Mouse (Mus musculus) c-Kit-positive CD71-negative TER-119-negative erythroid progenitor cells, embryonic 14.5 days (primary cell): ENCODE results near the gene Gpr19.
A peak's percentile ranks its signal among the peaks of the same experiment; 100 is the strongest.

Experiments
- DNase-seq: peaks from one replicate; pipeline ENCODE4 v3.0.0-alpha.2; 2013; ENCODE audit warnings: low read depth

Gene Gpr19

GRCm38 (mm10) chr6:134887008-134887407 is 11.4 kb downstream of the Gpr19 start:
- no peak for DNase-seq

DNA sequence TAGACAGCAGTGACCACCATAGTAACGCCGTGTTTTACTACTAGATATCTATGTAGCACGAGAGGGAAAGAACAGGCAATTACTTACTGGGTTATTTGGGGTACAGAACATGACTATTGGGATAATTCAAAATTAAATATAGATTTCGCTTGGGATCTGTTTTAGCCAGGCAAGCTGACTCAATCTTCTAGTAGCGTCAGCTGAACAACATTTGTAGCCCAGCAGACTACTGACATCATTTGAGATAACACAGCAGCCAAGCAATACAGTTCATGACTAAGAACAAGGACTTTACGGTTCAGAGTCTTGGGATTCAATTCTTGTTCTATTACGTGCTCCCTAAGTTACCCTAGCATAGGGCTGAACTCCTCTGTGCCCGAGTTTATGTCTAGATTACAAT is 11.9 kb downstream of the Gpr19 start:
- no peak for DNase-seq

DNA sequence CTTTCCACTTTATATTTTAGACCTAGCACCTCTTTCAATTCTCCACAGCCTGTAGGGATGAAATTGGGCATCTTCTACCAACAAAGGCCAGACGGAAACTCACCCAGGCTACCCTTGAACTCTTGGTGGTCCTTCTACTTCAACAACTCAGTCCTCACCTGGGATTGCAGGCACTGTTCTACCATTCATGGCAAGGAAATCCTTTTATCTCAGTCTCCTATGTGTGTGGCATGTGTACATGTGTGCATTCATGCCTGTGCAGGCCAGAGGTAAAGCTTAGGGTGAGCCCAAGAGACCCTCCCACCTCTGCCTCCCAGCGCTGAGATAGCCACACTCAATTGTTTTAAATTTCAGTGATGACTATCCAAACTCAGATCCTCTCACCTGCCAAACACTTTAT is 12.9 kb downstream of the Gpr19 start:
- DNase-seq: no peak

- no peak for DNase-seq
Measured at GRCm38 (mm10) chr6:134883661-134884060, 14.7 kb downstream of the Gpr19 start.

- DNase-seq: no peak
Measured at GRCm38 (mm10) chr6:134880046-134880445, 18.3 kb downstream of the Gpr19 start.

DNA sequence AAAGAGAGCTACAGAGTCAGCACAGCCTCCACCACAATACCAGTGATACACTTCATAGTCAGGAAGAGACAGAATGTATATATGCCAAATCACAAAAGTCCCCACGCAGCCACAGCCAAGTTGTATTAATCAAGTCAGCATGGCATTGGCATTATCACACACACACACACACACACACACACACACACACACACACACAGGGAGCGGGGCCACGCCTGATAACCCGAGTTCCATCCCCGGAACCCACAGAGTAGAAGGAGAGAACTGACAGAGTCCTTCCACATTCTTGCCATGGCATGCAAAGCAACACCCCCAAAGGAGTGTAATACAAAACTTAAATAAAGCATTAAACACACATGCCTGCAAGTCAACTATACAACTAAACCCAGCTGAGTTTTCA is 18.8 kb downstream of the Gpr19 start:
- DNase-seq: no peak

DNA sequence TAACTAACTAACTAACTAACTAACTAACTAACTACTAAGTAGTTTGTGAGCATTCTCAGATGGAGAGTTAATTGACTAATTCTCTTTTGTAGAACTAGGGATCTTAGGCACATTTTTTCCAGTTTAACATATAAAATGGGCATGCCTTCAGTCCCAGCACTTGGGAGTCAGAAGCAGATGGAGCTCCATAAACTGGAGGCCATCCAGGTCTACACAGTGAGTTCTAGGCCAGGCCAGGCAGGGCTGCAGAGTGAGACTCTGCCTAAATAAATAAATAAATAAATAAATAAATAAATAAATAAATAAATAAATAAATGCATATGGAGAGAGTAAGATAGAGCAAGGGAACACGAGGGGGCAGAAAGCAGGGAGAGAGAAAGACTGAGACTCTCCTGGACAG is 20.5 kb downstream of the Gpr19 start:
- DNase-seq: no peak

DNA sequence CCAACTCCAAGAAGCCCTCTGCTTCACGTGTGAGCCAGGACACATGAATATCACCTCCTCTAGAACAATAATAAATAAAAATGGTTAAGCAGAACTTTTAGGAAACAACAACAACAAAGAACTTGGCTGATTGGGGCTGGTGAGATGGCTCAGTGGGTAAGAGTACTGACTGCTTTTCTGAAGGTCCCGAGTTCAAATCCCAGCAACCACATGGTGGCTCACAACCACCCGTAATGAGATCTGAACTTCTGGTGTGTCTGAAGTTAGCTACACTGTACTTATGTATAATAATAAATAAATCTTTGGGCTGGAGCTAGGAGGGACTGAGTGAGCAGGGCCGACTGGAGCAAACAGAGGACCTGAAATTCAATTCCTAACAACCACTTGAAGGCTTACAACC is 21.1 kb downstream of the Gpr19 start:
- no peak for DNase-seq

DNA sequence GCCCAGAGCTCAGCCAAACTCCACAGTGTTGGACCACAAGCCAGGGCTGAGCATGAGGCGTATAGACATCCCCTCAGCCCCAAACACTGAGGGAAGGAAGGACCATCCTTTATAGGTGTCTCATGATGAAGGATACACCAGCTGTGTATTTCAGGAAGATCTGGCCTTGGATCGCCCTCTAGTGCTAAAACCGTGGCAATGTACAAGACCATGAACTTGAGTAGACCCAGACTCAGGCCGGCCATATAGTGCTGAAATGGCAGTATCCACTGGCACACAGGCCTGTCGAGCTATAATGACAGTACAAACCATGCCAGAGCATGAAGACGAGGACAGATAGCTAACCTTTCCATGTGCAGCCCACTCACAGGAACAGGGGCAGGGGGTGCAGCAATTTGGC is 21.6 kb downstream of the Gpr19 start:
- peak; percentile 24 for DNase-seq

DNA sequence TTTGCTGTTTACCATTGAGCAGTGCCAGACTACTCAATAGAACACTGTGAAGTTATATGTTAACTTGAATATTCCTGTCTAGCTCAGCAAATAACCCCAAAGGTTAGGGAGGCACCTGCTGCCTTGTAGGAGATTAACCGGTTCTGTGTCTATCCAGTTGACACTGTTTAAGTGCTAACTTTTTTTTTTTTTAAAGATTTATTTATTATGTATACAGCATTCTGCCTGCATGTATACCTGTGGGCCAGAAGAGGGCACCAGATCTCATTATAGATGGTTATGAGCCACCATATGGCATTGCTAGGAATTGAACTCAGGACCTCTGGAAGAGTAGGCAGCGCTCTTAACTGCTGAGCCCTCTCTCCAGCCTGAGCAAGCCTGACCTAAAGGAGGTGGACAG is 25.4 kb downstream of the Gpr19 start:
- DNase-seq: no peak

DNA sequence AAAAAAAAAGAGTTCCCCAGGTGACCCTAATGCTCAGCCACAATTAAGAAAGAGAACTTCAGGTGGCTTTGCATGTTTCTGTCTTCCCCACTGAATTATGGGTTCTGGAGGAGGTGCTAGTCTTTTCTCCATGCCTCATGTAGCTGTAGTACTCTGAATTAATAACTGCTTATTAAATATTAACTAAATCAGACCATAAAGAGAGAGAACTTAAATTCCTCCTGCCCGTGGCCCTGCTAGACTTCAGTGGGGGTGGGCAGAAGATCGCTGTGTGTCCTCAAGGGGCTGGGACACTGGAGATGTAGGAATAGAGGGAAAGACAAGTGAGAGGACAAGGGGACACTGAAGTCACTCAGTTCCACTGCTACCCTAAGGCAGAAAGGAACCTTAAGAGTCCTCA is 26.1 kb downstream of the Gpr19 start:
- no peak for DNase-seq

- DNase-seq: no peak
Measured at GRCm38 (mm10) chr6:134870887-134871286, 27.5 kb downstream of the Gpr19 start.

- DNase-seq: no peak
Measured at GRCm38 (mm10) chr6:134870209-134870742, 28.1 kb downstream of the Gpr19 start.

GRCm38 (mm10) chr6:134867325-134867724 is 31.1 kb downstream of the Gpr19 start:
- DNase-seq: peak; percentile 30

DNA sequence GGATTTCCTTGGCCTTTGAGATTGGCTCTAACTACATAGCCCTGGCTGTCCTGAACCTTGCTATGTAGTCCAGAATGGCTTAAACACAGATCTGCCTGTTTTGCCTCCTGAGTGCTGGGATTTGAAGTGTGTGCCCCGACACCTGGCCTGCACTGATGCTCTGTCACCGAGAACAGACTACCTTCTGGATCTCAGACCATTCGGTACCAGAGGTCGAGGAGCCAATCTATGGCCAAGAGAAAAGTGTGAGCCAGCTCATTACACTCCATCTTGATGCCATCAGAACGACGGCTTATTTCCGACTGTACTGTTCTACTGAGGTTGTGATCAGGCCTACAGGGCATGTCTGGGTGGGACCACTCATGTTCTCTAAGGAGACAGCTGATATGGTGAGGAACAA is 32.3 kb downstream of the Gpr19 start:
- DNase-seq: no peak

GRCm38 (mm10) chr6:134863146-134863545 is 35.2 kb downstream of the Gpr19 start:
- peak; percentile 75 for DNase-seq

- no peak for DNase-seq
Measured at GRCm38 (mm10) chr6:134862671-134863104, 35.7 kb downstream of the Gpr19 start.

DNA sequence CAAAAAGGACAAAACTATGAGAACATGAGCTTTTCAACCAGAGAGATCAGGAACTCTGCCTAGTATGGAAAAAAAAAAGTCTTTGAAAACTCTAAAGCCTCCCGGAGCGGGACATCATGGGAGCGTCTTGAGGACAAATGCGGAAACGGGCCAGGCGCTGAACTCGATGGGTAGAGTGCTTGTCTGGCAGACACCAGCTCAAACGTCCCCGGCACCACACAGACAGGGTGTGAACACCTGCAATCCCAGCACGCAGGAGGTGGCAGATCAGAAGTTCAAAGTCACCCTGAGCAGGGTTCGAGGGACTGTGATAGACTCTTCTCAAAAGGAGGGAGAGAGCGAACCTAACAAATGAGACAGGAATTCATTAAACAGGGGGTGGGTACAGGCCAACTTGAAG is 37.0 kb downstream of the Gpr19 start:
- no peak for DNase-seq

DNA sequence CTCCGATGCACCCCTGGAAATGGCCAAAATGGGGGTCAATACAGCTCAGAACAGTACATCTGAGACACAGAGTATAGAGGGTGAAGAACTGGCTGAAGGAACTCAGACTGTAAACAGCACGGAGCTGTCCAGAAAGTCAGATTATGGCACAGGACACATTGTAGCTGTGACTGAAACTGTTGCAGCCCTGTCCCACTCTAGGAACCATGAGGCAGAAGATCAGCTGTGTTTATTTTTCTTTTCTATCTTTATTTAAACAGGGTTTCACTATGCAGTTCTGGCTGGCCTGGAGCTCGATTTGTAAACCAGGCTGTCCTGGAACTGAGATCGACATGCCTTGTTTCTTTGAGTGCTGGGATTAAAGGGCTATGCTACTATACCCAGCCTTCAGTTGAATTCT is 38.1 kb downstream of the Gpr19 start:
- no peak for DNase-seq

- no peak for DNase-seq
Measured at GRCm38 (mm10) chr6:134859021-134859420, 39.4 kb downstream of the Gpr19 start.

GRCm38 (mm10) chr6:134855926-134856325 is 42.5 kb downstream of the Gpr19 start:
- no peak for DNase-seq

GRCm38 (mm10) chr6:134854782-134855181 is 43.6 kb downstream of the Gpr19 start:
- no peak for DNase-seq

DNA sequence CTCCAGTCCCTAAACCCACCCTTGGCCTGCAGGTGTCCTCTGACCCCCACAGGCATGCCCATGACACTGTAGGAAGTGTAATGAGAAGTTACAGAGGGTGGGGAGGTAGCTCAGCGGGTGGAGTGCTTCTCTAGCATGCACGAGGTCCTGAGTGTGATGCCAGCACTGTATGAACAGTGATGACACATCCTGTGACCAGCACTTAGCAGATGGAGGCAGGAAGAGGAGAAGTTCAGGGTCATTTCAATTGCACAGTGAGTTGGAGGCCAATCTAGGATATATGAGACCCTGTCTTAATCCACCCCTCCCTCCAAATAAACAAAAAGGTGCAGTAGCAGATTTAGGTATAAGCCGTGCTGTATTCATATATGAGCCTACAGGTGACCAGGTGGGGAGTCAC is 48.4 kb downstream of the Gpr19 start:
- no peak for DNase-seq

- DNase-seq: no peak
Measured at GRCm38 (mm10) chr6:134849461-134849860, 48.9 kb downstream of the Gpr19 start.
